16 mouse cellular contexts compared by ENCODE assay signal in genomic region chr16:18074611-18075010, GRCm38 (mm10). TPM values are rescaled to one million over a fixed set of nuclear protein-coding genes. Genes with fewer than 3 reads are reported as not detected.
DNase-seq lines count a peak whose midpoint lies in the region; ATAC-seq lines count a peak whose summit lies in the region.
"Had no signal": no experiment of that assay in that cellular context is flagged by ENCODE, and none has a peak within 500 bp of the region (broad histone marks: within the 10 kb centered on the region; RNA-seq: fewer than 3 reads in every experiment).

No protein-coding gene starts in this region.

- DNase-seq in hindbrain, embryonic 11.5 days (ENCODE audit: low spot score), result no peak
- peak; percentile 72 for DNase-seq in A20 (ENCODE audit: low read depth, low spot score)
- DNase-seq in T-cell, adult 2 months (ENCODE audit: low spot score), result peak; percentile 21
- DNase-seq in kidney, postnatal 25 days, result peak; percentile 64 to 79
- no peak for DNase-seq in left cerebral cortex, postnatal 4 days
- no peak for DNase-seq in testis, postnatal 14 days (ENCODE audit: low spot score)
- DNase-seq in right cerebral cortex, postnatal 14 days, result no peak
- DNase-seq: adrenal gland, adult 2 months; cerebellum, postnatal 10 days; layer of hippocampus, postnatal 36 days; lung, adult 2 months had no signal

- H3K27me3 ChIP-seq in hindbrain, embryonic 16.5 days (replicated peaks; ENCODE audit: control insufficient read depth, insufficient read depth, low read length), result no peaks in the 10 kb centered on the region
- no peaks in the 10 kb centered on the region for H3K27me3 ChIP-seq in hindbrain, embryonic 11.5 days (ENCODE audit: control insufficient read depth, insufficient read depth, low read length)
- H3K27me3 ChIP-seq: embryonic facial prominence, embryonic 12.5 days; forebrain, embryonic 12.5 days; limb, embryonic 13.5 days; Patski had no signal

- ATAC-seq in hindbrain, embryonic 16.5 days, result 0 out of 2 replicates have a peak, but pooled peaks have one; percentile 9
- ATAC-seq in hindbrain, embryonic 11.5 days (ENCODE audit: low FRiP score), result no peak
- ATAC-seq: Patski had no signal

- no peak overlapping the region for H3K9ac ChIP-seq in hindbrain, embryonic 16.5 days (ENCODE audit: low read depth, low read length)
- H3K9ac ChIP-seq in hindbrain, embryonic 11.5 days (ENCODE audit: low read depth, low read length), result no peak overlapping the region
- H3K9ac ChIP-seq: embryonic facial prominence, embryonic 12.5 days; forebrain, embryonic 12.5 days; limb, embryonic 13.5 days had no signal

- intact Hi-C loops in left cerebral cortex, postnatal 4 days (cut with DNase I), result no loop called here

- no peaks in the 10 kb centered on the region for H3K9me3 ChIP-seq in hindbrain, embryonic 16.5 days (ENCODE audit: control insufficient read depth, low read length)
- no peaks in the 10 kb centered on the region for H3K9me3 ChIP-seq in hindbrain, embryonic 11.5 days (ENCODE audit: control insufficient read depth, low read length)
- H3K9me3 ChIP-seq: embryonic facial prominence, embryonic 12.5 days; forebrain, embryonic 12.5 days; limb, embryonic 13.5 days had no signal

- H3K36me3 ChIP-seq in hindbrain, embryonic 16.5 days (ENCODE audit: control insufficient read depth, insufficient read depth, low read length), result peaks cover 15% of the 10 kb centered on the region
- H3K36me3 ChIP-seq in hindbrain, embryonic 11.5 days (ENCODE audit: control insufficient read depth, insufficient read depth, low read length), result 0 out of 2 replicates have a peak, but pooled peaks cover 7% of the 10 kb centered on the region

- 87% methylated on average over 5 of the region's 5 CpGs for WGBS in hindbrain, embryonic 16.5 days
- 85% methylated on average over 5 of the region's 5 CpGs for WGBS in hindbrain, embryonic 11.5 days

- no peak overlapping the region for H3K4me3 ChIP-seq in hindbrain, embryonic 16.5 days (ENCODE audit: low read length)
- H3K4me3 ChIP-seq in hindbrain, embryonic 11.5 days (ENCODE audit: low read depth, low read length), result no peak overlapping the region
- H3K4me3 ChIP-seq: embryonic facial prominence, embryonic 12.5 days; forebrain, embryonic 12.5 days; limb, embryonic 13.5 days had no signal

- H3K4me2 ChIP-seq in hindbrain, embryonic 16.5 days (ENCODE audit: low read length), result no peak overlapping the region
- H3K4me2 ChIP-seq in hindbrain, embryonic 11.5 days (replicated peaks; ENCODE audit: low read depth, low read length), result no peak overlapping the region
- H3K4me2 ChIP-seq: embryonic facial prominence, embryonic 12.5 days; forebrain, embryonic 12.5 days; limb, embryonic 13.5 days had no signal

- no peaks in the 10 kb centered on the region; the same call in 1 of the 2 replicates for H3K4me1 ChIP-seq in hindbrain, embryonic 16.5 days (ENCODE audit: control insufficient read depth, insufficient read depth, low read depth, low read length)
- no peaks in the 10 kb centered on the region for H3K4me1 ChIP-seq in hindbrain, embryonic 11.5 days (replicated peaks; ENCODE audit: control insufficient read depth, insufficient read depth, low read length)
- H3K4me1 ChIP-seq: embryonic facial prominence, embryonic 12.5 days; forebrain, embryonic 12.5 days; limb, embryonic 13.5 days had no signal

- H3K27ac ChIP-seq in hindbrain, embryonic 16.5 days (ENCODE audit: low read depth, low read length), result no peak overlapping the region
- no peak overlapping the region for H3K27ac ChIP-seq in hindbrain, embryonic 11.5 days (ENCODE audit: low read depth, low read length)
- H3K27ac ChIP-seq: embryonic facial prominence, embryonic 12.5 days; forebrain, embryonic 12.5 days; limb, embryonic 13.5 days had no signal

RNA-seq across cellular contexts. Expression of gene Prodh, which starts 15.4 kb away (rescaled TPM):
- polyA plus RNA-seq in hindbrain, embryonic 16.5 days (2015; fragmentation: Nextera tagmentation; extraction: Ambion mirVana), result 5.7 and 6.8 TPM in 2 replicates
- 7.8 and 8.3 TPM in 2 replicates for polyA plus RNA-seq in hindbrain, embryonic 11.5 days (2014; fragmentation: Nextera tagmentation; extraction: Ambion mirVana)
- 1 to 10 TPM; 4.8 to 6.4 TPM for total RNA-seq in left cerebral cortex, postnatal 4 days (2021)

RNA-seq across cellular contexts. Expression of gene Dgcr6, which starts 22.0 kb away (rescaled TPM):
- 145 and 162 TPM in 2 replicates for polyA plus RNA-seq in hindbrain, embryonic 16.5 days (2015; fragmentation: Nextera tagmentation; extraction: Ambion mirVana)
- polyA plus RNA-seq in hindbrain, embryonic 11.5 days (2014; fragmentation: Nextera tagmentation; extraction: Ambion mirVana), result 128 and 130 TPM in 2 replicates
- total RNA-seq in left cerebral cortex, postnatal 4 days (2021), result 10 to 100 TPM; 80.9 to 85.8 TPM

RNA-seq across cellular contexts. Expression of gene Rtn4r, which starts 52.8 kb away (rescaled TPM):
- polyA plus RNA-seq in hindbrain, embryonic 16.5 days (2015; fragmentation: Nextera tagmentation; extraction: Ambion mirVana), result 15.6 and 24.3 TPM in 2 replicates
- 3.3 and 3.4 TPM in 2 replicates for polyA plus RNA-seq in hindbrain, embryonic 11.5 days (2014; fragmentation: Nextera tagmentation; extraction: Ambion mirVana)
- total RNA-seq in left cerebral cortex, postnatal 4 days (2021), result 10 to 100 TPM; 63.1 to 63.3 TPM

Comparison
In these comparisons a context has a peak if more than half of its experiments do, and no peak if none do; other contexts are left out.
1. DNase-seq: peak in A20 (single experiment), T-cell, adult 2 months (single experiment) and kidney, postnatal 25 days (2 of 2); none in hindbrain, embryonic 11.5 days (single experiment), left cerebral cortex, postnatal 4 days (single experiment), testis, postnatal 14 days (single experiment) and right cerebral cortex, postnatal 14 days (single experiment).